Mouse (Mus musculus) left cerebral cortex, adult 11 months (tissue): ENCODE data around the gene Snx1.
A peak's percentile ranks its signal among the peaks of the same experiment; 100 is the strongest.

Experiments
- DNase-seq: peaks from one replicate; pipeline ENCODE4 v3.0.0; 2022; ENCODE audit warnings: low spot score

Snx1 gene

DNA sequence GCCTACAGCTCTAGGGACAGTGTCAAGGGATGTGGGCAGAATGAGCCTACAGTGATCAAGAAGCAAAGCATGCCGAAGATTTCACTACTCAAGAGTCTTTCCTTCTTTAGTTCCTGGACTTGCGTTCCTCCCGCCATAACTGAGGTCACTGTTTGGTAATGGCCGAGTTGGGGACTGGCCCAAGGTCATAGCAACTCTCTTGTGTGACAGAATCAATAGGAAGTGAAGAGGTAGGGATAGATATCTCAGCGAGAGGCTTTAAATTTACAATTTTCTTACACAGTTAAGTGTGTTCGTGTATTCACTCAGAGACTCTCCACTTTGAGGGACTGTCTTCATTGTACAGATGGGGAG lies 783 bp upstream of the Snx1 start:
- DNase-seq: no peak

DNA sequence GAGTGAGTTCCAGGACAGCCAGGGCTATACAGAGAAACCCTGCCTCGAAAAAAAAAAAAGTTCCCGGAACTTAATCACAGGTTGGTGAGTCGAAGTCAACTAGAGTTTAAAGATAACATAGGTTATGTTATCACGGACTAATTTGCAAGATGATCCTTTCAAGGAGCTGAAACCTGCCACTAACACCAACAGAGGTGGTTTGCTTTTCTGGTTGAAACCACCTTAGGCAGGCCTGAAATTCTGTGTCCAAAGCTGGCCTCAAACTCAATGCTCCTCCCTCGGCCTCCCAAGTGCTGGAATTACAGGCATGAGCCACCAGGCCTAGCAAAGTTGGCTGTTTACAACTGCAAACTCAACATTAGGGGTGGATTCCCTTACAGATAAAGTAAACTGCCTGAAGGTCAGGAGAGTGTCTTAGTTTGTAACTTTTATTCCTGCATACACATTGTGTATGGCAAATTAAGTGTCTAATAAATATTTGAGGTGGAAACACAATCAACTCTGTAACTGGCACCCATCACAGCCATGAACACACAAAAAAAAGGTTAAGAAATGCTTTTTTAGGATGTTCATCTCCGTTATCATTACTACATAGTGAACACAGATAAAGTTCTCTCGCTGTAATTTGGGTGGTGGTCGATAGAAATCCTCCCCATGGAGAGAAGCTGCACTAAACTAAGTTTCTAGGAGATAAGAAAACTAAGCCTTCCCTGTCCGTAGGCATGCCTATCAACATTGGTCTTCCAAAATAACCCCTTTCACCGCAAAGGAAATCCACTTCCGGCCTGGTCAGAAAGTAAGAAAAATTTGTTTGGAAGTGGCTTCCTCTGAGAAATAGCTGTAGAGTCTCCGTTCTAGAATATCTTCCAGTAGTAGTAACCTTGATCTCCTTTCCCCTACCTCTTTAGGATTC lies 588 bp downstream of the Snx1 start:
- no peak for DNase-seq

- DNase-seq: peak; percentile 93
Observed at GRCm38 (mm10) chr9:66124681-66125542, 1.5 kb downstream of the Snx1 start.

DNA sequence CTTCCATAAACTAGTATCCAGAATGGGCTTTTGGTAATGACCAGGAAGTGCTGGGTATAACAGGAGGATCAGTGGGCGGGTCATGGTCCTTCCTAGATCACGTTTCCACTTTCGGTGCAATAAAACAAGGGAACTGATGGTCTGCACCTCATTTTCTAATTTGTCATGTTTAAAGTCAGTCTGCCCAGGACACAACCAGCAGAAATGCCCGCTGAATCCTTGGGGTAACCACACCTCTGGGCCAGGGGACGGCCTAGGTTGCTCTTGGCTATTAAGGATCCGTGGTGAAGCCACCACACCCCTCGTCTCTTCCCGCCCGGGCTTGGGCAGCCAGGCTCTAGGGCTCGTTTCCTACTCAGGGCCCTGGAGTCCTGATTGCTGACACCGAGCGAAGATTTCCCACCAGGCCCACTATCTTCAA lies 2.3 kb downstream of the Snx1 start:
- DNase-seq: no peak

- DNase-seq: no peak
Observed at GRCm38 (mm10) chr9:66123648-66124047, 2.7 kb downstream of the Snx1 start.

GRCm38 (mm10) chr9:66121421-66121820 lies 5.0 kb downstream of the Snx1 start:
- DNase-seq: no peak

DNA sequence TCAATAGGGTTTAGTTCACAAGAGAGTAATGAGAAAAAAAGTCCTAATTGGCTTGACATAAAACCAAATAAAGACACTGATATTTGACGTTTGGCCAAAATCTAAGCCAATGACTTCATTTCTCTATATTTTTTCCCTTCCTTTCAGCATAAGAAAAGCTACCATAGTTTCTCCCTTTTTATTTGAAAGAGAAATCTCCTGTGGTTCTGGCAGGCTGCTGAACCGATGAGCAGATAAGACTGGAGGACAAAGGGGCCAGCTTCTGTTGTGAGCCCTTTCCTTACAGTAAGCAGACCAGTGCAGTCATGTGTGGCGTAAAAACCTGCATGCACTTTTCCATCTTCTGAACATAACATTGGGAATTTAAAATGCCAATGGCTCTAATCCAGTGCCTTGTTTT lies 5.4 kb downstream of the Snx1 start:
- no peak for DNase-seq

- DNase-seq: no peak
Observed at GRCm38 (mm10) chr9:66120106-66120505, 6.3 kb downstream of the Snx1 start.

- no peak for DNase-seq
Observed at GRCm38 (mm10) chr9:66119498-66119897, 6.9 kb downstream of the Snx1 start.

DNA sequence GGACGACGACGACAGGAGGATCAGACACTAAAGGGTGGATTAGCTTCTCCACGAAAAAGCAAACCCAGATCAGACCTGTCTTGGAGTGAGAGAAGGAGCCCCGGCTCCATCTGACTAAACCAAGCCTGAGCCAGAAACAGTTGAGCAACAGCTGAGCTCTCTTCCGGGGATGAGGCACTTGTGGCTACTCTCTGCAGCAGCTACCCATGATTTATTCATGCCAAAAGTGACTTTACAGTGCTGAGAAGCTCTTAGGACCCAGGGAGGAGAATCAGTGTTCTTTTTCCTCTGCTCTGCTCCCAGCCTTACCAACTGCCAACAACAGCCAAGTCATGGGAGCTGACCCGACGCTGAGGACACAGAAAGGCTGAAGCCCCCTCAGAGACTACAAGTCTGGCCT lies 9.5 kb downstream of the Snx1 start:
- DNase-seq: no peak

- no peak for DNase-seq
Observed at GRCm38 (mm10) chr9:66114341-66114740, 12.0 kb downstream of the Snx1 start.

DNA sequence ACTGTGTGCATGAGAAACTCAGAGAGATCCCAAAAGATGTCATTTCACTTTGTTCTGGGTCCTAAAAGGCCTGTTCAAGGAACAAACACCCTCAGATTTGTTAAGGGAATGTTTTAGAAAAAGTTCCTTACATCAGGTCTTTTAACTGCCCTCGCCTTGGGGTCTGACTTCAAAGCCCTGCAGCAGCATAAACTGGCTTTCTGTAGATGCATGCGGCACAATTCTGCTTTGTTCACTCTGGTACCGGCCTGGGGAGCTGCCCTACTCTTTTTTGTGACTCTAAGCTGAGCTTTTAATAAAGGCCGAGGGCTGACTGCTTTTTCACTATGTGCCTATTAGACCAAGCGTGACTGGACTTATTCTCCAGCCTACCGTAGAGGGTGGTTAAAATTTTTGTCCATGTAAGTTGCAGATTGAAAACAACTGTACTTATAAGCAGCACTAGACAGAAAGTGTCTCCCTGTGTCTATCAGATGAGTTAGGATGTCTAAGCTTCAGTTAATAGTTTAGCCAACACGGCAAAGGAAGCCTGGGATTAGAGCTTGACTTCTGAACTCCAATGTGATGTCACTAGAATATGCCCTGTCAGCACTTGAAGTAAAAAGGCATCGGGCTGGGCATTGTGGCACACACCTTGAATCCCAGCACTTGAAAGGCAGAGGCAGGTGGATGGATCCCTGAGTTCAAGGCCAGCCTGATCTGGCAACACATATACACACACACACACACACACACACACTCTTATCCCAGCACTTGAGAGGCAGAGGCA lies 15.6 kb downstream of the Snx1 start:
- DNase-seq: no peak

DNA sequence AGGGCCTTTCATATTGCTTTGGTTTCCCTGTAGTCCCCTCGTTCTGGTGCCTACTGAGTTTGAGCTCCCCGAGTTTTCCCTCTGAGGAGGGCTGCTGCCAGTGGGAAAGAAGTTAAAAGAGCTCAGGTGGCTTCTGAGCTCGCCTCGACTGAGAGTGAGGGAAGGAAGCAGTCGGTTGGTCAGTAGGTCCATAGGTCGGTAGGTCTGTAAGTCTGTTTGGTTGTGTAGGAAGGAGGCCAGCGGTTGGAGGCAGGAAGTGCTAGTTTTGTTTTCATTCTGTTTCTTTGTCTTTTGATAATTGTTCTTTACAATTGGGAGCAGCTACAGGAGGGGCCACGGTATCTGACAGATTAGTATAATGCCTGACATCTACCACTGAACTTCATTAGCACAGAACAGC lies 16.3 kb downstream of the Snx1 start:
- no peak for DNase-seq

GRCm38 (mm10) chr9:66109574-66109973 lies 16.8 kb downstream of the Snx1 start:
- DNase-seq: no peak

DNA sequence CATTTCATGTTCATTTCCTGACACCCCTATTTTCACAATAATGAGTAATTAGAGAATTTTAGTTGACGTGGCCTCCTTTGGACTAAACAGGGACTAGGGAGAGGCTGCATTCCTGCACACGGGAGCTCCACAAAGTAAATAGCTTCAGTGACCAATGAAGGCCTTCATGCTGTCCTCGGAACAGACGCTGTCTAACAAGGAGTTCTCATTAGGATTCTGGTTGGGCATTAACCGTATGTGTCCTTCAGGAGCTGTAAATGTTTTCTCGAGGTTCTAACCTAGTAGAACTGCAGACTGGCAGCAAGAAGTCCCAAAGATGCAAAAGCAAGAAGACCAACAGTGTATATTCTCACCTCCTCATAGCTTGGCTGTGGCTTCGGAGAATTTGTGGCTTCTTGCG lies 21.2 kb downstream of the Snx1 start:
- DNase-seq: no peak

GRCm38 (mm10) chr9:66104601-66105000 lies 21.8 kb downstream of the Snx1 start:
- DNase-seq: no peak

DNA sequence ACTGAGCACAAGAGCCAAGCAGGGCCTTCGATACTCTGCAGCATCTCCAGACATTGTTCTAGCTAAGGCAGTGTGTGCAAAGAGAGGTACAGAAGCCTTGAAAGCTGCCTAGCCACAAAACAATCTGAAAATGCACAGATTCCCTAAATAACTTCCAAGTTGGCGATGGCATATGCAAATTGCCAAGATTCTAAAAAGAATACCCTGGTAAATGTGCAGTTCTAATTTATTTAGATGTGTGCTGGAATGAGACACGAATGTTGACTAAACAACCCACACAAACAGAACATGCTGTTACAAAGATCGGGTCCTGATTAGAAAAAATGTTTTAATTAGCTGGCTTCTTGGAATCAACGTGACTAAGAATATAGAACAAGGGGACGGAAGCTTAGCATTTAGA lies 23.7 kb downstream of the Snx1 start:
- no peak for DNase-seq

DNA sequence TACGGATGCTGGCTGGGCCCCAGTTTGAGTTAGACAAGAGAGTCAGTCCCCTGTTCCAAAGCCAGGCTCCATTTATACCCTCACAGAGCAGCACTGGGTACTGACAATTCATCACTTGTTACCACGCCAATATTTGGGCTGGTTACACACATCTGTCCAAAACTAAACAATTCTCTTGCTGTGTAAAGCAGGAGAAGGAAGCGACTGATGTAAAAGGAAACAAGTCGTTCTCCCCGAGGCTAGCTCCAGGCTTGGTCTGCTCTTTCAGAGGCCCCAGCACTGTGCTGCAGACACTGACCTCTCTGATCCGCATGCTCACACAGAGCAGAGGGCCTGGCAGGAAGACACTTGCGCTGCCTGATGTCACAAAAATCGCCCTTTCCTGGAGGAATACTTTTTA lies 24.8 kb downstream of the Snx1 start:
- peak; percentile 58 for DNase-seq

- DNase-seq: no peak
Observed at GRCm38 (mm10) chr9:66092664-66093063, 33.7 kb downstream of the Snx1 start.

DNA sequence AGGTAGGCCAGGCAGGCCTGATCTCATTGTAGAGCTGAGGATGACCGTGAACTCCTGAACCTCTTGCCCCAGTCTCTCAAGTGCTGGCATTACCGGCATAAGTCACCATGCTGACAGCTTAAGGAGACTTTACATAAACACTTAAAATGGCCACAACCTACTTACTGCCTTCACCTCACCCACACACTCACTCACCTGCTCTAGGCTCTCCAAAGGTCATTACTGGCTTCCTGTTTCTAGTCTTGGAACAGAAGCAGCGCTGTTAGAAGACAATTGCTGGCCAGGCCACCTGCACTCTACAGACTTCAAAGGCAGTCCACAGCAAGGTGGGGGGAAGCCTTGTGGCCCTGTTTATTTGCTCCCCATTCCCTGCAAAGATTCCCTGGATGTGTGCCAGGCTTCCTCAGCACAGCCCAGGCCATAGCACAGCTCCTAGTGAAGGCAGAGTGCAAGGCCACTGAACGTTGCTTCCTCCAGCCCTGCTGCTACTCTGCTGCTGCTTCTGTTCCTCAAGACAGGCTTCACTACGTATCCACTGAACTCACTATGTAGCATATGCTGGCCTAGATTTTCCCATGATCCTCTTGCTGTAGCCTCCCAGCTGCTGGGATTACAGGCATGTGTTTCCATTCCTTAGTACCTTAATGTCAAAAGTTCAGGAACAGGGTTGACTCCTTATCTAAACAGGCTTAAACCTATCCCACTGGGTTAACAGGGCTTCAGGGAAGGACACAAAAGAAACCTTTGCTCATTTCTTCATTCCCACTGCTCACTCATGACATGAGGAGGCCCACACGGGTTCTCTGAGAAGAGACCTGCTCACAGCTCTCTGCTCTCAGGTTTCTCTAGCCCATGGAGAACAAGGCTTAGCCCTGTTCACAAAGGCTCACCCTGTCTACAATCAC lies 34.8 kb downstream of the Snx1 start:
- no peak for DNase-seq

- no peak for DNase-seq
Observed at GRCm38 (mm10) chr9:66090593-66091244, 35.7 kb downstream of the Snx1 start.
